Mouse (Mus musculus) forebrain, embryonic 13.5 days (tissue): ENCODE results near the gene Nuak1. TPM values are rescaled to one million over a fixed set of nuclear protein-coding genes. Genes with fewer than 3 reads are reported as not detected.
A peak's percentile ranks its signal among the peaks of the same experiment; 100 is the strongest.

Experiments used
- ATAC-seq: fragments of 200-750 bp; cut with Nextera tagmentation; 2 replicates; pipeline ENCODE4 v1.8.0; 2017
- H3K27ac ChIP-seq: fragments of 300-500 bp; sonication (generic); 2 replicates; pipeline ENCODE4 v1.5.1; 2015; ENCODE audit warnings: inconsistent platforms, mild to moderate bottlenecking, moderate library complexity
- H3K27me3 ChIP-seq: fragments of 300-500 bp; sonication (generic); 2 replicates; pipeline ENCODE4 v1.6.1; 2015; ENCODE audit warnings: mild to moderate bottlenecking, inconsistent platforms
- H3K36me3 ChIP-seq: fragments of 300-500 bp; sonication (generic); 2 replicates; pipeline ENCODE4 v1.6.1; 2015; ENCODE audit warnings: mild to moderate bottlenecking, inconsistent platforms; ENCODE audit not compliant: poor library complexity, severe bottlenecking
- H3K4me1 ChIP-seq: fragments of 300-500 bp; sonication (generic); 2 replicates; pipeline ENCODE4 v1.6.1; 2015; ENCODE audit warnings: inconsistent platforms
- H3K4me2 ChIP-seq: fragments of 300-500 bp; sonication (generic); 2 replicates; pipeline ENCODE4 v1.6.1; 2015; ENCODE audit warnings: inconsistent platforms, mild to moderate bottlenecking, moderate library complexity
- H3K4me3 ChIP-seq: fragments of 300-500 bp; sonication (generic); 2 replicates; pipeline ENCODE4 v1.5.1; 2015; ENCODE audit warnings: mild to moderate bottlenecking, inconsistent platforms
- H3K9ac ChIP-seq: fragments of 300-500 bp; sonication (generic); 2 replicates; pipeline ENCODE4 v1.6.1; 2015; ENCODE audit warnings: mild to moderate bottlenecking, inconsistent platforms
- H3K9me3 ChIP-seq: fragments of 300-500 bp; sonication (generic); replicated peaks from 2 replicates; pipeline ENCODE4 v1.6.1; 2016; ENCODE audit warnings: inconsistent platforms
- WGBS: fragments of 180-500 bp; shearing (Covaris S2); methylation state at CpG from one replicate; pipeline ENCODE4 v1.1.7; 2015; 5-methylcytosine and 5-hydroxymethylcytosine counted together
- polyA plus RNA-seq: library from polyadenylated mRNA; unstranded; fragments of >200 nt; fragmentation: Nextera tagmentation; extraction: Ambion mirVana; gene quantifications from 2 replicates; pipeline ENCODE4 v1.2.1, GENCODE M21; 2015

Nuak1 gene
- polyA plus RNA-seq, 1 experiment from 2014 or later: 7.4 TPM

- no peak overlapping the region for H3K27ac ChIP-seq
- H3K27me3 ChIP-seq: no peaks in the 10 kb centered on the region
These were observed 22.0 kb downstream of the Nuak1 start for GRCm38 (mm10) chr10:84418421-84418820.

GRCm38 (mm10) chr10:84416752-84417151 is 23.6 kb downstream of the Nuak1 start:
- H3K27ac ChIP-seq: peak overlapping the region; percentile 35
- H3K9me3 ChIP-seq: no peaks in the 10 kb centered on the region
- ATAC-seq: no peak
- no peak overlapping the region for H3K4me2 ChIP-seq
- H3K36me3 ChIP-seq: peaks cover 18% of the 10 kb centered on the region
- no peak overlapping the region for H3K4me3 ChIP-seq
- peaks cover 48% of the 10 kb centered on the region for H3K4me1 ChIP-seq
- H3K9ac ChIP-seq: no peak overlapping the region
- no peaks in the 10 kb centered on the region for H3K27me3 ChIP-seq
- WGBS: 91% methylated on average over 8 of the region's 8 CpGs

More at GRCm38 (mm10) chr10:84418421-84418820, 22.0 kb downstream of the Nuak1 start:
- no peak for ATAC-seq
- Histone ChIP-seq H3K9me3 (no peaks in the 10 kb centered on the region), H3K4me3 (no peak overlapping the region), H3K4me1 (peaks cover 32% of the 10 kb centered on the region), H3K36me3 (peaks cover 21% of the 10 kb centered on the region), H3K9ac (no peak overlapping the region), H3K4me2 (no peak overlapping the region)

GRCm38 (mm10) chr10:84414981-84415700 is 25.3 kb downstream of the Nuak1 start:
- ATAC-seq: peak; percentile 57
- Histone ChIP-seq H3K4me3 (no peak overlapping the region), H3K36me3 (peaks cover 3% of the 10 kb centered on the region), H3K27me3 (no peaks in the 10 kb centered on the region), H3K9ac (no peak overlapping the region), H3K9me3 (no peaks in the 10 kb centered on the region), H3K4me1 (peaks cover 64% of the 10 kb centered on the region), H3K4me2 (no peak overlapping the region), H3K27ac (peak overlapping the region; percentile 59)
- 67% methylated on average over 8 of the region's 8 CpGs for WGBS

- Histone ChIP-seq H3K9me3 (no peaks in the 10 kb centered on the region), H3K4me2 (no peak overlapping the region), H3K27ac (peak overlapping the region; percentile 81), H3K4me1 (peaks cover 70% of the 10 kb centered on the region), H3K9ac (no peak overlapping the region), H3K27me3 (no peaks in the 10 kb centered on the region), H3K36me3 (peaks cover 5% of the 10 kb centered on the region), H3K4me3 (no peak overlapping the region)
- 57% methylated on average over 6 of the region's 6 CpGs for WGBS
- peak; percentile 69 for ATAC-seq
These were observed 27.1 kb downstream of the Nuak1 start for GRCm38 (mm10) chr10:84413310-84413709.

- H3K4me1 ChIP-seq: peaks cover 65% of the 10 kb centered on the region
- no peak for ATAC-seq
- H3K9ac ChIP-seq: 0 out of 2 replicates have a peak overlapping the region, but pooled peaks have one; percentile 2
- H3K36me3 ChIP-seq: peaks cover 5% of the 10 kb centered on the region
- H3K27ac ChIP-seq: peak overlapping the region; percentile 81
- 78% methylated on average over 12 of the region's 12 CpGs for WGBS
- no peak overlapping the region for H3K4me3 ChIP-seq
- no peaks in the 10 kb centered on the region for H3K27me3 ChIP-seq
- no peak overlapping the region for H3K4me2 ChIP-seq
- no peaks in the 10 kb centered on the region for H3K9me3 ChIP-seq
These were observed 28.0 kb downstream of the Nuak1 start for GRCm38 (mm10) chr10:84412326-84412962.

GRCm38 (mm10) chr10:84411122-84412105 is 29.0 kb downstream of the Nuak1 start:
- WGBS: 83% methylated on average over 16 of the region's 16 CpGs
- no peak overlapping the region for H3K27ac ChIP-seq
- no peaks in the 10 kb centered on the region for H3K9me3 ChIP-seq
- no peak overlapping the region for H3K4me3 ChIP-seq
- peaks cover 57% of the 10 kb centered on the region for H3K4me1 ChIP-seq
- no peak overlapping the region for H3K4me2 ChIP-seq
- H3K27me3 ChIP-seq: no peaks in the 10 kb centered on the region
- ATAC-seq: no peak
- H3K36me3 ChIP-seq: peaks cover 5% of the 10 kb centered on the region
- H3K9ac ChIP-seq: peak overlapping the region; percentile 2; the same call in 1 of the 2 replicates

GRCm38 (mm10) chr10:84408965-84409660 is 31.3 kb downstream of the Nuak1 start:
- Histone ChIP-seq H3K4me2 (no peak overlapping the region), H3K36me3 (peaks cover 5% of the 10 kb centered on the region), H3K4me1 (peaks cover 45% of the 10 kb centered on the region), H3K4me3 (no peak overlapping the region), H3K27ac (no peak overlapping the region), H3K9me3 (no peaks in the 10 kb centered on the region), H3K9ac (no peak overlapping the region), H3K27me3 (no peaks in the 10 kb centered on the region)
- WGBS: 87% methylated on average over 13 of the region's 13 CpGs
- ATAC-seq: no peak

- H3K27ac ChIP-seq: no peak overlapping the region
- 49% methylated on average over 8 of the region's 8 CpGs for WGBS
- H3K4me1 ChIP-seq: peaks cover 32% of the 10 kb centered on the region
- no peaks in the 10 kb centered on the region for H3K27me3 ChIP-seq
- H3K36me3 ChIP-seq: peaks cover 5% of the 10 kb centered on the region
- no peak for ATAC-seq
- H3K4me2 ChIP-seq: no peak overlapping the region
- no peaks in the 10 kb centered on the region for H3K9me3 ChIP-seq
- H3K9ac ChIP-seq: 0 out of 2 replicates have a peak overlapping the region, but pooled peaks have one; percentile 5
- H3K4me3 ChIP-seq: no peak overlapping the region
These were observed 35.1 kb downstream of the Nuak1 start for GRCm38 (mm10) chr10:84405135-84405776.

GRCm38 (mm10) chr10:84401907-84402371 is 38.5 kb downstream of the Nuak1 start:
- Histone ChIP-seq H3K27ac (peak overlapping the region; percentile 68), H3K9me3 (no peaks in the 10 kb centered on the region), H3K36me3 (no peaks in the 10 kb centered on the region), H3K4me2 (no peak overlapping the region), H3K27me3 (no peaks in the 10 kb centered on the region), H3K4me3 (no peak overlapping the region), H3K9ac (no peak overlapping the region), H3K4me1 (peaks cover 31% of the 10 kb centered on the region)
- peak; percentile 71 for ATAC-seq
- WGBS: 27% methylated on average over 7 of the region's 7 CpGs

- H3K9me3 ChIP-seq: no peaks in the 10 kb centered on the region
- H3K27ac ChIP-seq: peak overlapping the region; percentile 68
- peaks cover 38% of the 10 kb centered on the region for H3K4me1 ChIP-seq
- H3K4me3 ChIP-seq: no peak overlapping the region
- 6% methylated on average over 4 of the region's 4 CpGs for WGBS
- no peaks in the 10 kb centered on the region for H3K27me3 ChIP-seq
- peak; percentile 28; the same call in 1 of the 2 replicates for ATAC-seq
- no peak overlapping the region for H3K9ac ChIP-seq
- H3K36me3 ChIP-seq: no peaks in the 10 kb centered on the region
- no peak overlapping the region for H3K4me2 ChIP-seq
These were observed 39.2 kb downstream of the Nuak1 start for GRCm38 (mm10) chr10:84401189-84401588.
